Mouse (Mus musculus): ENCODE measurements around the gene Maml1. TPM values are rescaled to one million over a fixed set of nuclear protein-coding genes. Genes with fewer than 3 reads are reported as not detected.

The Maml1 gene
- polyA plus RNA-seq, 1 experiment from 2014 or later = 1.6 TPM

DNA sequence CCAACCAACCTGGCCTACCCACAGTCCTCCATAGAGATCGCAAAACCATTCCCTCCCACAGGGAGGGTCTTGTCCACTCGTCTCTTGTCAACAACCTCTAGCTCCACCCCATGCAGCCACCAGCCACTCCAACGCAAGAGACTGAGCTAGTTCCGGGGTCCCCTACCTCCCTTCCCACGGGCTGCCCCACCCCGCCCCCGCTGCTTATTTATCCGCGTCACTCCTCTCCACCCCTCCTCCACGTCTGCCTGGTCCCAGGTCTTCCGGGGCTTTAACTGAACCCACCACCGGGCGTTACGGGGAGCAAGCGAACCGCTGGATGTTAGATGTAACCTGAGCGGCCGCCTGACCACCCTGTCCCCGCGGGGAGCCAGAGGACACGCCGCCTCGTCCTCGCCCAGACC lies 82.0 kb downstream of the Maml1 start:
- peak; percentile 87 for ATAC-seq
- H3K4me1 ChIP-seq (ENCODE audit: insufficient read depth) = peaks cover 49% of the 10 kb centered on the region
- 1% methylated on average over 24 of the region's 24 CpGs for WGBS (ENCODE audit: insufficient replicate concordance)

DNA sequence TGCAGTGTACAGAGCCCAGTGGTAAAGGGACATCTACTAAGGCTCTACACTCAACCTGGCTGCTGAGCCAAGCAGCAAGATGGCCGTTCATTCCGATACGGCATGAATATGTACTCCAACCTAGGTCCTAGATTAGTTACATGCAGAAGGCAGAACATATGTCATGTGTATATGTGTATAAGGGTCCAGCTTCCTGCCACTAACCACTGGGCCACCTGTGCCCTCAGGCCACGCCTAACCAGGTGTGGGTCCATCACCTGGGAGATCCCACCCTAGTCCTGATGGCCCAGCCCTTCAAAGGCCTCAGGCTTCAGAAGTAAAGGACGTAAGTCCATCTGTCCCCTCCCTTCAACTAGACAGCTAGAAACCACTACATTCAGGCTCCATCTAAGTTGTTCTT lies 84.1 kb downstream of the Maml1 start:
- no peak for ATAC-seq
- 89% methylated on average over 5 of the region's 5 CpGs for WGBS (ENCODE audit: insufficient replicate concordance)
- H3K27me3 ChIP-seq (ENCODE audit: insufficient read depth, low read length) = no peaks in the 10 kb centered on the region
- H3K27ac ChIP-seq (ENCODE audit: low read depth) = no peak overlapping the region
- DNase-seq = no peak
- H3K4me2 ChIP-seq (ENCODE audit: low read depth, low read length) = peak overlapping the region; percentile 70; the same call in 1 of the 2 replicates
- H3K4me1 ChIP-seq (ENCODE audit: insufficient read depth) = peaks cover 42% of the 10 kb centered on the region
- H3K4me3 ChIP-seq (ENCODE audit: low read depth, low read length) = no peak overlapping the region
- TF ChIP-seq EP300 (IDR thresholded peaks at IDR 0.05; ENCODE audit: low read depth) (no peak), CTCF (IDR thresholded peaks at IDR 0.05; ENCODE audit: low read depth) (no peak)
- 0 out of 2 replicates have a peak overlapping the region, but pooled peaks have one; percentile 7 for H3K9ac ChIP-seq (replicated peaks)
- H3K9me3 ChIP-seq (ENCODE audit: low read length) = no peaks in the 10 kb centered on the region
- peaks cover 54% of the 10 kb centered on the region for H3K36me3 ChIP-seq (replicated peaks; ENCODE audit: insufficient read depth, low read length)

More for the DNA sequence above, 82.0 kb downstream of the Maml1 start:
- peak overlapping the region; percentile 99 for H3K27ac ChIP-seq (ENCODE audit: low read depth)
- peaks cover 36% of the 10 kb centered on the region for H3K36me3 ChIP-seq (replicated peaks; ENCODE audit: insufficient read depth, low read length)
- TF ChIP-seq EP300 (IDR thresholded peaks at IDR 0.05; ENCODE audit: low read depth) (no peak), CTCF (IDR thresholded peaks at IDR 0.05; ENCODE audit: low read depth) (no peak)
- H3K4me3 ChIP-seq (ENCODE audit: low read depth, low read length) = peak overlapping the region; percentile 87
- peak; percentile 94 for DNase-seq
- peak overlapping the region; percentile 97 for H3K9ac ChIP-seq (replicated peaks)
- H3K9me3 ChIP-seq (ENCODE audit: low read length) = no peaks in the 10 kb centered on the region
- peak overlapping the region; percentile 70 for H3K4me2 ChIP-seq (ENCODE audit: low read depth, low read length)
- H3K27me3 ChIP-seq (ENCODE audit: insufficient read depth, low read length) = no peaks in the 10 kb centered on the region

DNA sequence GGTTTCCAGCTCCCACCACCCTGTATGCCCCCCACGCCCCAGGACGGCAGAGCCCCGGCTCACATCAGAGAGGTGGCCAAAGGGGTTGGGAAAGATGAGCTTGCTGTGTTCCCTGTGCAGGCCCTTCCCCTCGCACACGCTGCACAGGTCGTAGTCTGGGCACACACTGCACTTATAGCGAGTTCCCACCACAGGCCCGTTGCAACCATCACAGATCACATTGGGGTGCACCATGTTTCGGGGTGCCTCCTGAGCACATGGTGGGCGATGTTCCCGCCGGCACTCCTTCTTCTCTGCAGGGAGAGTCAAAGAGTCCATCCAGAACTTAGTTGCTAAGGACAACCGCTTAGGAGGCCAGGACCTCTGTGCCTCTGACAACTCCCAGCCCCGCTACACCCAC lies 84.8 kb downstream of the Maml1 start:
- Histone ChIP-seq H3K4me2 (ENCODE audit: low read depth, low read length) (no peak overlapping the region), H3K36me3 (replicated peaks; ENCODE audit: insufficient read depth, low read length) (peaks cover 61% of the 10 kb centered on the region), H3K9me3 (ENCODE audit: low read length) (no peaks in the 10 kb centered on the region), H3K27ac (ENCODE audit: low read depth) (no peak overlapping the region), H3K9ac (replicated peaks) (no peak overlapping the region), H3K27me3 (ENCODE audit: insufficient read depth, low read length) (no peaks in the 10 kb centered on the region), H3K4me3 (ENCODE audit: low read depth, low read length) (no peak overlapping the region), H3K4me1 (ENCODE audit: insufficient read depth) (peaks cover 36% of the 10 kb centered on the region)
- WGBS (ENCODE audit: insufficient replicate concordance) = 94% methylated on average over 14 of the region's 14 CpGs
- no peak for DNase-seq
- no peak for ATAC-seq
- TF ChIP-seq EP300 (IDR thresholded peaks at IDR 0.05; ENCODE audit: low read depth) (no peak), CTCF (IDR thresholded peaks at IDR 0.05; ENCODE audit: low read depth) (no peak)

DNA sequence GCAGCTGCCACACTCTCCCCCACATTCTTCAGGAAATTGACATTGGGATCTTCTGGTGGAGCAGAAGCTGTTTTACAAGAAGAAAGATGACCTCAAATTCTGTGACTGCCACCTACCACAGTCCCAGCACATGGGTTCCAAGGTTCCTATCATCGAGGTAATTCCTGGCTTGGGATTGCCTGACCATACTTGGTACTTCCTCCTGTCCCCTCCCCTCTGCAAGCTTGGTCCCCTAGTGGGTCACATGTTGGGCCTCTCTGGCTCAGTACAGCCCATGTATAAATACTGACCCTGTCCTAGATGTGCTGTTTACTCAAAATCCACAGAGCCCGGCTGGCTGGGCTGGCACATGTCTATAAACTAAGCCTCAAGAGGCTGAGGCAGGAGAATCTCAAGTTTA lies 86.1 kb downstream of the Maml1 start:
- Histone ChIP-seq H3K9me3 (ENCODE audit: low read length) (no peaks in the 10 kb centered on the region), H3K4me3 (ENCODE audit: low read depth, low read length) (no peak overlapping the region), H3K36me3 (replicated peaks; ENCODE audit: insufficient read depth, low read length) (peaks cover 74% of the 10 kb centered on the region), H3K27me3 (ENCODE audit: insufficient read depth, low read length) (no peaks in the 10 kb centered on the region), H3K4me1 (ENCODE audit: insufficient read depth) (peaks cover 28% of the 10 kb centered on the region), H3K9ac (replicated peaks) (no peak overlapping the region), H3K27ac (ENCODE audit: low read depth) (peak overlapping the region; percentile 44; the same call in 1 of the 2 replicates), H3K4me2 (ENCODE audit: low read depth, low read length) (no peak overlapping the region)
- TF ChIP-seq EP300 (IDR thresholded peaks at IDR 0.05; ENCODE audit: low read depth) = no peak
- TF ChIP-seq CTCF (IDR thresholded peaks at IDR 0.05; ENCODE audit: low read depth) = no peak
- WGBS (ENCODE audit: insufficient replicate concordance) = 77% methylated on average over 2 of the region's 2 CpGs
- ATAC-seq (no peak), DNase-seq (no peak)

Small RNAs within 50 kb of the gene (microRNA-seq; reads per million reads assigned to microRNA genes)
- not detected for gene Mir6919

Other genes with a start within 250 kb of the Maml1 start
- 8.9 and 9.1 TPM in 2 replicates for gene Tbc1d9b, start 160.9 kb downstream of the Maml1 start, polyA plus RNA-seq (2015; fragmentation: Nextera tagmentation; extraction: Ambion mirVana)
- gene Mrnip, start 117.9 kb downstream of the Maml1 start, polyA plus RNA-seq (2015; fragmentation: Nextera tagmentation; extraction: Ambion mirVana) = 5.0 and 5.1 TPM in 2 replicates
- gene Sqstm1, start 81.5 kb downstream of the Maml1 start, polyA plus RNA-seq (2015; fragmentation: Nextera tagmentation; extraction: Ambion mirVana) = 154 and 172 TPM in 2 replicates
- 17.2 and 18.6 TPM in 2 replicates for gene Mgat4b, start 81.4 kb downstream of the Maml1 start, polyA plus RNA-seq (2015; fragmentation: Nextera tagmentation; extraction: Ambion mirVana)
- gene Ltc4s, start 53.7 kb downstream of the Maml1 start, polyA plus RNA-seq (2015; fragmentation: Nextera tagmentation; extraction: Ambion mirVana) = 0.68 and 0.89 TPM in 2 replicates
- gene Canx, start 33.4 kb upstream of the Maml1 start, polyA plus RNA-seq (2015; fragmentation: Nextera tagmentation; extraction: Ambion mirVana) = 125 and 130 TPM in 2 replicates
- gene Cby3, start 62.2 kb upstream of the Maml1 start, polyA plus RNA-seq (2015; fragmentation: Nextera tagmentation; extraction: Ambion mirVana) = 0.21 TPM in 1 of 2 replicates, not detected in the other
- gene Hnrnph1, start 84.7 kb upstream of the Maml1 start, polyA plus RNA-seq (2015; fragmentation: Nextera tagmentation; extraction: Ambion mirVana) = 70.1 and 71.1 TPM in 2 replicates
- 7.1 and 7.9 TPM in 2 replicates for gene Rufy1, start 138.8 kb upstream of the Maml1 start, polyA plus RNA-seq (2015; fragmentation: Nextera tagmentation; extraction: Ambion mirVana)

Data from liver, postnatal 0 days (tissue).